Mouse (Mus musculus) spleen, adult 2 months (tissue): Measurements from ENCODE around the gene Pafah1b1.

Experiments
- CTCF ChIP-seq: fragments of 200-500 bp; IDR thresholded peaks from 2 replicates; pipeline ENCODE4 v1.5.1; 2011; ENCODE audit warnings: mild to moderate bottlenecking, inconsistent platforms; ENCODE audit not compliant: insufficient read depth, insufficient read length, insufficient replicate concordance; ENCODE audit errors: extremely low read depth
- POLR2A ChIP-seq: fragments of 200-500 bp; IDR thresholded peaks from 2 replicates; pipeline ENCODE4 v1.6.1; 2011; ENCODE audit warnings: low read depth, low read length, inconsistent platforms

GRCm38 (mm10) chr11:74637486-74637885 lies 87.0 kb downstream of the Pafah1b1 start:
- no peak for TF ChIP-seq POLR2A
- TF ChIP-seq CTCF = no peak
